ENCODE assay signal across 9 mouse cellular contexts in the genomic region with DNA sequence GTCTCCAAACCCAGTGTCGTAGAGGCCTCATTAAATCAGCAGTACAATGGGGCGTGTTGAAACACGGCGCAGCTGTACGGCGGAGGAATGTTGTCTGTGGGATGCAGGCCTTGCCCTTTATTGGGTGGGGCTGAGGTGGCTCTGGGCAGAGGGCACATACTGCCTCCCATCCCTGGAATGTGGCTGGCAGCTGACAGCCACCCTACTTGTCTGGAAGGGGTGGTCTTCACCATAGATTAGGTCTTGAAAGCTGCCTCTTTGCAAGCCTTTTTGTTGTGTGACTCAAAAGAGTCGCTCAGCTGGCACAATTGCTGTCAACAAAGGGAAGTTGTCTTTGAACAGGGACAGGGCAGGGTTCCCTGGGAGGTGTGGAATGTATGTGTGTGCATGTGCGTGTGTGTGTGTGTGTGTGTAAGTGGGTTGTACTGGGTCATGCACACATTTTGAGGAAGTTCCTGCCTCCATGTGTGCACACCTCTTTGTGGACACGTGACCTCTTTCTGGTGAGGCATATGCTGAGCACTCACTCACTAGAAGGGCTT. TPM values are rescaled to one million over a fixed set of nuclear protein-coding genes. Genes with fewer than 3 reads are reported as not detected.
DNase-seq lines count a peak whose midpoint lies in the region; ATAC-seq lines count a peak whose summit lies in the region.
"Had no signal": no experiment of that assay in that cellular context is flagged by ENCODE, and none has a peak within 500 bp of the region (broad histone marks: within the 10 kb centered on the region; RNA-seq: fewer than 3 reads in every experiment).

No protein-coding gene starts in this region.

- intact Hi-C loops in heart, postnatal 14 days (cut with DNase I) = no loop called here
- intact Hi-C loops in left cerebral cortex, postnatal 10 days (cut with DNase I) = no loop called here

- H3K4me1 ChIP-seq in heart, embryonic 16.5 days (ENCODE audit: control insufficient read depth, insufficient read depth, low read length) = peaks cover 14% of the 10 kb centered on the region
- H3K4me1 ChIP-seq in forebrain, embryonic 15.5 days = 0 out of 2 replicates have a peak, but pooled peaks cover 5% of the 10 kb centered on the region
- peaks cover 8% of the 10 kb centered on the region for H3K4me1 ChIP-seq in midbrain, embryonic 13.5 days (replicated peaks)

- 31% methylated on average over 9 of the region's 9 CpGs for WGBS in heart, embryonic 16.5 days
- 8% methylated on average over 9 of the region's 9 CpGs for WGBS in forebrain, embryonic 15.5 days
- WGBS in midbrain, embryonic 13.5 days = 19% methylated on average over 9 of the region's 9 CpGs

- peak; percentile 37; the same call in 1 of the 2 replicates for ATAC-seq in heart, embryonic 16.5 days (replicated peaks; ENCODE audit: extremely low read depth, insufficient read depth, low FRiP score)
- ATAC-seq in forebrain, embryonic 15.5 days (replicated peaks) = peak; percentile 55; the same call in 1 of the 2 replicates
- peak; percentile 77 for ATAC-seq in midbrain, embryonic 13.5 days
- ATAC-seq: liver, postnatal 0 days had no signal

- H3K27me3 ChIP-seq in heart, embryonic 16.5 days (ENCODE audit: control insufficient read depth, insufficient read depth, low read length) = no peaks in the 10 kb centered on the region
- H3K27me3 ChIP-seq in forebrain, embryonic 15.5 days = no peaks in the 10 kb centered on the region
- H3K27me3 ChIP-seq in midbrain, embryonic 13.5 days = no peaks in the 10 kb centered on the region

- no peak overlapping the region for H3K4me3 ChIP-seq in heart, embryonic 16.5 days (ENCODE audit: low read length)
- no peak overlapping the region for H3K4me3 ChIP-seq in forebrain, embryonic 15.5 days
- H3K4me3 ChIP-seq in midbrain, embryonic 13.5 days (replicated peaks) = no peak overlapping the region

- no peak overlapping the region for H3K27ac ChIP-seq in heart, embryonic 16.5 days (ENCODE audit: low read length)
- no peak overlapping the region for H3K27ac ChIP-seq in forebrain, embryonic 15.5 days (replicated peaks)
- H3K27ac ChIP-seq in midbrain, embryonic 13.5 days = no peak overlapping the region

- no peak overlapping the region for H3K9ac ChIP-seq in heart, embryonic 16.5 days (ENCODE audit: low read length)
- H3K9ac ChIP-seq in forebrain, embryonic 15.5 days (replicated peaks) = no peak overlapping the region
- no peak overlapping the region for H3K9ac ChIP-seq in midbrain, embryonic 13.5 days (replicated peaks)
- H3K9ac ChIP-seq: liver, postnatal 0 days had no signal

- H3K4me2 ChIP-seq in heart, embryonic 16.5 days (ENCODE audit: low read depth, low read length) = no peak overlapping the region
- no peak overlapping the region for H3K4me2 ChIP-seq in forebrain, embryonic 15.5 days (replicated peaks)
- no peak overlapping the region for H3K4me2 ChIP-seq in midbrain, embryonic 13.5 days (replicated peaks)

- DNase-seq in heart, postnatal 14 days = no peak
- DNase-seq in Muller cell, postnatal 12 days (ENCODE audit: inconsistent ontology term) = peak; percentile 85
- DNase-seq in frontal cortex, adult 2 months (ENCODE audit: extremely low spot score in 1 of 2, low spot score in 1 of 2) = no peak
- no peak for DNase-seq in left cerebral cortex, postnatal 10 days (ENCODE audit: extremely low spot score in 1 of 2, low spot score in 2 of 2)
- DNase-seq in adrenal gland, postnatal 4 days (ENCODE audit: low spot score in 2 of 2) = no peak
- DNase-seq: liver, postnatal 0 days had no signal

- no peaks in the 10 kb centered on the region for H3K9me3 ChIP-seq in heart, embryonic 16.5 days (replicated peaks; ENCODE audit: control insufficient read depth, low read length)
- H3K9me3 ChIP-seq in forebrain, embryonic 15.5 days = no peaks in the 10 kb centered on the region
- H3K9me3 ChIP-seq in midbrain, embryonic 13.5 days = no peaks in the 10 kb centered on the region

- H3K36me3 ChIP-seq in heart, embryonic 16.5 days (ENCODE audit: control insufficient read depth, insufficient read depth) = no peaks in the 10 kb centered on the region
- H3K36me3 ChIP-seq in forebrain, embryonic 15.5 days = no peaks in the 10 kb centered on the region
- H3K36me3 ChIP-seq in midbrain, embryonic 13.5 days = no peaks in the 10 kb centered on the region

RNA-seq across cellular contexts. Expression of a gene that starts 8.4 kb away (rescaled TPM):
- polyA plus RNA-seq in heart, embryonic 16.5 days (2015; fragmentation: Nextera tagmentation; extraction: Ambion mirVana) = 0.83 and 1.3 TPM in 2 replicates
- total RNA-seq in heart, postnatal 14 days (2021) = under 1 TPM; 0.17 to 0.41 TPM
- polyA plus RNA-seq in forebrain, embryonic 15.5 days (2015; fragmentation: Nextera tagmentation; extraction: Ambion mirVana) = 0.08 TPM in 1 of 2 replicates, not detected in the other
- 0.04 and 0.06 TPM in 2 replicates for polyA plus RNA-seq in midbrain, embryonic 13.5 days (2015; fragmentation: Nextera tagmentation; extraction: Ambion mirVana)
- 0.08 and 0.19 TPM in 2 replicates for polyA plus RNA-seq in frontal cortex, adult 2 months (2012; rRNA removed)
- under 1 TPM; 0.45 to 0.73 TPM for total RNA-seq in left cerebral cortex, postnatal 10 days (2021)
- 10 to 100 TPM in 1 of 2 experiments, 1 to 10 TPM in 1; 3.6 to 12.6 TPM for total RNA-seq in adrenal gland, postnatal 4 days (2021)

RNA-seq across cellular contexts. Expression of a gene that starts 41.6 kb away (rescaled TPM):
- 0.15 and 0.22 TPM in 2 replicates for polyA plus RNA-seq in heart, embryonic 16.5 days (2015; fragmentation: Nextera tagmentation; extraction: Ambion mirVana)
- under 1 TPM in 1 of 2 experiments, not detected in 1; 0.29 TPM for total RNA-seq in heart, postnatal 14 days (2021)
- polyA plus RNA-seq in forebrain, embryonic 15.5 days (2015; fragmentation: Nextera tagmentation; extraction: Ambion mirVana) = 0.45 and 0.47 TPM in 2 replicates
- polyA plus RNA-seq in midbrain, embryonic 13.5 days (2015; fragmentation: Nextera tagmentation; extraction: Ambion mirVana) = 0.28 and 0.62 TPM in 2 replicates
- not detected in 2 replicates for polyA plus RNA-seq in frontal cortex, adult 2 months (2012; rRNA removed)
- total RNA-seq in left cerebral cortex, postnatal 10 days (2021) = not detected
- total RNA-seq in adrenal gland, postnatal 4 days (2021) = under 1 TPM in 1 of 2 experiments, not detected in 1; 0.31 TPM
- polyA plus RNA-seq: liver, postnatal 0 days had no signal
